Mouse (Mus musculus) MEL (cell line): ENCODE measurements around the gene Hist1h2ae.
"Not testable (repeated sequence)": the region's sequence is repeated elsewhere in the genome, so short reads cannot be mapped to it uniquely, and the experiment has no call there.

Experiments
- BHLHE40 ChIP-seq: IDR thresholded peaks from 2 replicates; pipeline ENCODE4 v1.6.1; 2012; ENCODE audit warnings: low read depth, mild to moderate bottlenecking, inconsistent platforms, low read length, improper control_type of control experiment, borderline replicate concordance
- CTCF ChIP-seq, 3 experiments: IDR thresholded peaks in 2 of 3; conservative IDR thresholded peaks in 1 of 3; 2 replicates each; pipeline ENCODE4 v1.5.1; 2011 to 2012; ENCODE audit warnings: low read length in 3 of 3, low read depth in 2 of 3, mild to moderate bottlenecking in 2 of 3, improper control_type of control experiment in 1 of 3, inconsistent platforms in 1 of 3, mixed read lengths in 1 of 3, moderate library complexity in 1 of 3; ENCODE audit not compliant: control insufficient read depth in 1 of 3, insufficient read depth in 1 of 3, poor library complexity in 1 of 3, severe bottlenecking in 1 of 3
- MXI1 ChIP-seq: IDR thresholded peaks from 2 replicates; pipeline ENCODE4 v1.6.1; 2011; ENCODE audit warnings: mild to moderate bottlenecking, low read depth, low read length, improper control_type of control experiment
- USF1 ChIP-seq: IDR thresholded peaks from 2 replicates; pipeline ENCODE4 v1.6.1; 2014; ENCODE audit warnings: low read depth, mild to moderate bottlenecking, inconsistent platforms, low read length, improper control_type of control experiment, moderate library complexity

- not testable (repeated sequence) for TF ChIP-seq MXI1; USF1; CTCF (IDR thresholded peaks at IDR 0.05 in 2 of 3, conservative IDR thresholded peaks at IDR 0.05 in 1 of 3; ENCODE audit: control insufficient read depth in 1 of 3, insufficient read depth in 1 of 3, low read depth in 2 of 3, low read length in 3 of 3, poor library complexity in 1 of 3, severe bottlenecking in 1 of 3); BHLHE40
Observed at GRCm38 (mm10) chr13:23535137-23536075, 35.6 kb downstream of the Hist1h2ae start, which contains the start of gene Hist1h3g.
